Mouse (Mus musculus) cerebellum, adult 11 months (tissue): ENCODE results near the gene Cdiptos.

ENCODE experiments used
- DNase-seq: peaks from one replicate; pipeline ENCODE4 v3.0.0; 2022

The Cdiptos gene

DNA sequence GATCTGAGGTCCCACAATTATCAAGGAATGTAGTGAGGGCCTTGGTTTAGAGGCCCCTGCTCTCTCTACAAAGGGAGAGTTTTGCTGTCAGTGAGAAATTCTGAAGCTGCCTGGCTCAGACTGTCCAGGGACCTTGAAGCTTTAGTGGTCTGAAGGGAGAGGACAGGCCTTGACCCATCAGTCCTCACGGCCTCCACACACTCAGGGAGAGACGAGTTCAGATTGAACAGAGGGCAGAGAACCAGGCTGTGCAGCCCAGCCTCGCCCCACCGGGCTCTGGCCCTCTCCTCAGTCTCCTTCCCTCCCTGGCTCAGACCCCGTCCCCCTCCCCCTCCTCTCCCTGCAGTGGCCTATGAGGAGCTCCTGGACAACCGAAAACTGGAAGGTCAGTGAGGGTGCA, 8.5 kb downstream of the Cdiptos start:
- no peak for DNase-seq

DNA sequence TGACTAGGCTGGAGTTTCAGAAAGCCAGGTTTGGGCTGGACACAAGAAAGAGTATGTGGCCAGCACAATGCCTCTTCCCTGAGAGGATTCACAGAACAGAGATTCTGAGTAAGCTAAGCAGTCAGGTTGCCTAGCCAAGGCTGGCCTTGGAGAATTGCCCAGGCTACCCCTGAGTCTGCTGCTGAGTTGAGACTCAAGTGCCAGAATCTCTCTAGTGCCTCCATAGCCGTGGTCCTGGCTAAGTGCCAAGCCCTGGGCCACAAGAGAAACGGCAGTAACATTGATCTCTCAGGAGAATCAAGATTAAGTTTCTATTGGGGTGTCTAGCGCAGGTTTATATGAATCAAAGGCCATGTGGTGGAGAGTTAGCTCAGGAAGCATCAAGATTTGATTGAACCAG, 10.3 kb downstream of the Cdiptos start:
- peak; percentile 68 for DNase-seq

DNA sequence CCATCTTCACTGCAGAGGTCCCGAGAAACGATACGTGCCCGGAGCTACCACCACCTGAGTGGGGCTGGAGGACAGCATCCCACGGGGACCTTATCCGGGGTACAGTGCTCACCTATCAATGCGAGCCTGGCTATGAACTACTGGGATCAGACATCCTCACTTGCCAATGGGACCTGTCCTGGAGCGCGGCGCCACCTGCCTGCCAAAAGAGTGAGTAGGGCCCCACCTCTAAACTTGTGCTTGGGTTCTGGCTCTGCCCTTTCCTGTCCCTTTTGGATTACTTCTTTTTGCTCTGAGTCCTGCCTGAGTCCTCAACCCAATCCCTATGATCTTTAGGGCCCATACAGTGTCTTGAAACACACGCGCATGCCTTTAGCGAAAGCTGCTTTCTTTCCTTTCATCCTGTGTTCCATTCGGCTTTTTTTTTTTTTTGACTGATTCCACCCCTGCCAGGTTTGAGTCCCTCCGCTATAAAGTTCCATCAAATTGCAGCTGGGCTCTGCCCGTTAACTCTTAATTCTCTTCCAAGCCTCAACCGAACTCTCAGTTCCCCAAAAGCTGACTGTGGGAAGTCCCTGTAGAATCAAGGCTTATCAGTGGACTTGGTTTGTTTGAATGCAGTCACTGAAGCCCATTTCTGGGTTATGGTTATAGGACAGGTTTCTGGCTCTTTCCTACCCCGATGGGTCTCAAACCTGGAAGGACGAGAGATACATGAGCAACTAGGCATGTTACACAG, 12.2 kb downstream of the Cdiptos start:
- DNase-seq: no peak

DNA sequence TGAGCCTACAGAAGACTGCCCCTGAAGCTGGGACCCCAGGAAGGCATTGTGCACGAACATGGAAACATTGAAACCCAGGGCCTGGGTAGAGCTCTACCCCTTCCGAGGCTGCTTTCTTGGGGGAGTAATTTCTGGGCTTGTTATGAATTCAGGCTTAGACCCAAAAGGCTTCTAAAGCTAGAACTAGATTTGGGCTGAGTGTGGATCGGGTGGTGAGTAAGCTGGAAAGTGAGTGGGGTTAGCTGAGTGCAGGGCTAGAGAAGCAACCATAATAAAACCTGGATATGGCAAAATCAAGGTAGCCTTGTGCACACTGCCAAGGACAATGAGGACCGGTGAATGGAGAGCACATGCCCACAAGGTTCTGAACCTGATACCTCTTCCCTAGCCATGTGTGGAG, 13.9 kb downstream of the Cdiptos start:
- DNase-seq: no peak

DNA sequence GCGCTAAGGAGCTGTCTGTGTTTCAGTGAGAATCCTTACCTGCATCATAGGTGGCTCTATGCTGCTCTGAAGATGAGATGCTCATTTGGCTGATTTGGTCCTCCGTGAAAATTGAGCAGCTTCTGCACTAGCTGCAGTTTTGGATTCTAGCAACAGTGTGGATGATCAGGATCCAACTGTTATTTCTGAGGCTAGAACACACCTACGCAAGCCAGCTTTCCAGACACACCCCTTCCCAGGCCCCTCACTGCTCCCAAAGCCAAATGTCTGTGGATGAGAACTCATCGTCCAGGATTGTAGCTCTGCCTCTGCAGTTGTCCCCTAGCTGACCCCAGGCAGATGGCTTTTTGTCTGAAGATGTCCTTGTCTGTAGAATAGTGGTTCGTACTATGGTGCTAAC, 14.8 kb downstream of the Cdiptos start:
- no peak for DNase-seq

DNA sequence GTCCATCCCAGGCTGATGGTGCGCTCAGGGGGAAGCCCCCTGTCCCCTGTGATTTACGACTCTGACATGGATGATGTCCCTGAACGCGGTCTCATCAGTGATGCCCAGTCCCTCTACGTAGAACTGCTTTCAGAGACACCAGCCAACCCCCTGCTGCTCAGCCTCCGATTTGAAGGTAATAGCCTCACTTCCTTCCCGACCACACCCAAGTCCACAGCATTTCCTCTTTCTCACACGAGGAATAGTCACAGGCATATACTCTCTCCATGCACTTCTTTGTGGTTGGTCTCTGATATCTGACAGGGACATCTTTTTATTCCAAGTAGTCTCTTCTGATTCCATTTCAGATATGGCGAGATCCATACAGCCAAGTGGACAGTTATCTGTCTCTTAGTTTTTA, 16.1 kb downstream of the Cdiptos start:
- no peak for DNase-seq

DNA sequence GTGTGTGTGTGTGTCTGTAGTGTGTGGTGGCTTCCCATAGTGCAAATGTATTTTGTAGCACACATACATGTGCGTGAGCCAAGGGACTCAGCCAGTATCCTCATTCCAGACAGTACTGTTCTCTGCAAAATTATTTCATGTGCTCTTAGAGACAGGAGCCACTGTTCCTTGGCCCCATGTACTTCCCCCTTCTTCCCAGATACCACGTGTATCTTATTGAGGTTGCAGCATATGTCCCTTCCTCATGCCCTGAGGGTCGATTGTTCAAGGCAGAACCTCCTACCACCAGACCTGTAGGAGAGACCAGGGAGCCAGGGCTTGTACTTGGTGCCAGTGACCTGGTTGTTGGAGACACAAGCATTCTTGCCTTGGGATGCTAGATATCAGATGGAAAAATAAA, 20.8 kb downstream of the Cdiptos start:
- DNase-seq: no peak

DNA sequence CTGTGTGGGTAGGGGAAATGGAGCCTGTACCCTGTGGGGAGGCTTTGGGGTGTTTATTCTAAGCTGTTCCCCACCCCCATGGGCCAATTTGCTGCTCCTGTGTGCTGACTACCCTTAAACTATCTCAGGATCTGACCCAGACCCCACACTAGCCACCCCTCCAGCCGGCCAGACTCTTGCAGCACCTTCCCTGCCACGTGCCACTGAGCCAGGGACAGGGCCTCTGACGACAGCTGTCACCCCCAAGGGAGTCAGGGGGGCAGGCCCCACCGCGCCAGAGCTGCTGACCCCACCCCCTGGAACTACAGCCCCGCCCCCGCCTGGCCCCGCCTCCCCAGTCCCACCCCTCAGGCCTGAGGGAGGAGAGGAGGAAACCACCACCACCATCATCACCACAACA, 23.3 kb downstream of the Cdiptos start:
- no peak for DNase-seq

DNA sequence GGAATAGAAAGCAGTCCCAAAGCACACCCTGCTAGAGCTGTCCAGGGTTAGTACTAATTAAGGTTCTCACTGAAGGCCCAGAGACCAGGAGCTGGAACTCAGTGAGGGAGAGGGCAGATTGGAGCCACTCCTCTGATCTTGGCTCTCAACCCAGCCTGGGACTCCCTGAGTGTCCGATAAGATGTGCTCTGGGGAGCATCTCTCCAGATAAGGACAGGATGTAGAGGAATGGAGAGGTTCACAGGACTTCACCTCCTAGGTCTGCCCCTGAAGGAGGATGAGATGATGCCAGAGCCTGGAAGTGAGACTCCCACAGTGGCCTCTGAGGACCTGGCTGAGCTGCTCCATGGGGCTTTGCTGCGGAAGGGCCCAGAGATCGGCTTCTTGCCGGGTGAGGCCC, 24.2 kb downstream of the Cdiptos start:
- no peak for DNase-seq

DNA sequence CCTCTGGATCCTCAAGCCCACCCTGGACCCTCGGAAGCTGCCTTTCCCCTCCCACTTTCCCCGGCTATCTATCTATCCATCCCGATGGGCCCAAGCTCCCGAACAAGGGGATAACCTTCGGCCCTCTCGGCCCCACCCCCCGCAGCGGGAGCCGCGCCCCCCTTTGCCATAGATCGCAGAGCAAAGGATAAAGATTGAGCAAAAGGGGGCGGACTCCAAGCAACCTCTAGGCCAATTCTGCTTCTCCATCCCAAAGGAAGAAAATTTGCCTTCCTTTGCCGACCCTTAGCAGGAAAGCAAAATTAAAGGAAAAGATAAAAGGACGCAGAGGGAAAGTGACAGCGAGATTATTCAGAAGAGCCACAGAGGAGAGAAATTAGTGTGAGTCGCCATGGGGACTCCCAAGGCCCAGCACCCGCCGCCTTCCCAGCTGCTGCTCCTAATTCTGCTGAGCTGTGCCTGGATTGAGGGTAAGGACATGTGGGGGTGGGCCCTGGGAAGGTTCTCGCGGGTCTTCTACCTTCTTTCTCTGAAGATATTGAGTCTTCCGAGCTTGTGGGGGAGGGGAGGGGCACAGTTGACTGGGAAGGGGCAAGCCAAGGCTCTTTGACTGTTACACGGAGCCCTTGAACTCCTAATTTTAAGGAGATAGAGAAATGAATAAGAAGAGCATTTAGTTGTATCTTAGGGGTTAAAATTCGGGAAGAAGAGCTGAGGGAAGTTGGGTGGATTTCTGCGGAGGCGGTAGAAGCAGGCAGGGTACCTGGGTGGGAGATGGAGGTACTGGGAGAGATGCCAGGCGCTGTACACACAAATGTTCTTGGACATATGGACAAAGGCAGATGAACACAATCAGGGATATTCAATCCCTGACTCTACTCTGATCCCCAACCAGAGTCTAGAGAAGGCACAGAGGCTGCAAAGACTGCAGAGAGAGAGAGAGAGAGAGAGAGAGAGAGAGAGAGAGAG, 25.0 kb downstream of the Cdiptos start:
- no peak for DNase-seq

DNA sequence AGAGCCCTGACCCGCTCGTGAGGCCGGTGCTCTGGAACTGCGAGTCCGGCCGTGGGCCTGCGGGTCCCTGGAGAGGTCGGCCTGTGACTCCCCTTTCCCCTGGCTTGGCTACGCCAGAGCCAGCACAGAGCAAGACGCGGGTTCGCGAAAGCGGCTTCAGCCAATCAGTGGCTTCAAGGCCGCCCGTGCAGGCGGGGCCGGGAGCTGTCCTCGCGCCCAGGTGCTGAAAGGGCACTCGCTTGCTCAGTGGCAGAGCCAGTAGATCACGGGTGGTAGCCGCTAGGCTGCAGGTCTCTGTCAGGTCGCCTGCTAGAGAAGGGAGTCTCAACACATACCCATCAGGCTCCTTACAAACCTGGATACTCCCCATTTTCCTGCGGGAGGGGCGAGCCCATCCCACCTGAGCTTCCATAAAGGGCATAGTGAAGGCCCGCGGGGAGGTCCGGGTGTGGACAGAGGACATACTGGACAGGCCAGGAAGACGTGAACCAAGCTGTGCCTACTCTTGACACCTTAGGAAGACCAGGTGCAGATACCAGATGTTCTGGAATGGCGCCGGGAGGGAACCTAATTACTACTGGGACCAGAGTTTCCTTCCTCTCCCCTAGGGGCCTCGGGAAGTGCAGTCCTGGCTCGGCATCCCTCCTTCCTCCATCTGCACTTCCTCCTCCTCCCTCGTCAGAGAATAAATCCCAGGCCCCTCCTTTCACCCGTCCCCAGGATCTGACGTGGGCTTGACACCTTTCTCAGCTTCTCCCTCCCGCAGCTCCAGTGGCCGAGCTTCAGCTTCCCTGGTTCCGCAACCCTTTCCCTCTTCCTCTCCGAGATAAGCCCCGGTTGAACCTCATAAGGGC, 25.9 kb downstream of the Cdiptos start, which contains the start of gene Sez6l2:
Gene Sez6l2, plus strand, starts transcription at position 771 of the 854 bp plus-strand sequence.
- peak; percentile 87 for DNase-seq

DNA sequence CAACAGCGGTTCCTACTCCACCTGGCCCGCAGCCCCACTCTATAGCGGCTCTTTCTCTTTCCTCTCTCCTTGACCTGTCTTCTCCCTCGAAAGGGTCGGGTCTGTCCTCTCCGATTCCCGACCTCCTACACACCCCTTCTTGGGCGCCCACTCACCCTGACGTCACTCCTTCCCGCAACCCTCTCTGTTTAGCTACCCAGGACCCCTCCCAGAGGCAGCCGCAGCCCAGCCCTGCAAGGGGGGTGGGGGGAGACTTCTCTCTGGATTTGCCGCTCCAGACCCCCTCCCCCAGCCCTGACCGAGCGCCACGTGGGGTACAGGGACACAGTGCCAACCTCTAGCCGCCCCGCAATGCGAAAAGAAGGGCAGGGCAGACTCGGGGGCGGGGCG, 26.5 kb downstream of the Cdiptos start, which contains the start of gene Asphd1:
Gene Asphd1, minus strand, starts transcription at position 180 of the 390 bp plus-strand sequence.
- no peak for DNase-seq

DNA sequence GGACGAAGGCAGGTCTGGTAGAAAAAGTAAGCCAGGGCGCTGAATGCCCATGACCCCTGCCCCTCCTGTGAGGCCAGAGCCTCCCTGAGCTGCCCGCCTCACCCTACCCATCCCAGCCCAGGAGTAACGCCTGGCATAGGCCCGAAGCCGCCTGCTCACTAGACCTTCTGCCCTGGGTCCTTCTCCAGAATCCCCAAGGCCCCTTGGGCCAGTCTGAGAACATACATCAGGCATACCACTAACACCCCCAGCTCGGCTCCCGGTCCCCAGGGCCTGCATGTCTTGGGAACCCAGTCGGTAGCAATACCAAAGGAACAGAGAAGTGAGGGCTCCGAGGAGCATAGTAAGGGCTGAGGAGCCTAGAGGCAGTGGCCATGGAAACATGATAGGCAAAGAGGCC, 27.3 kb downstream of the Cdiptos start:
- no peak for DNase-seq

DNA sequence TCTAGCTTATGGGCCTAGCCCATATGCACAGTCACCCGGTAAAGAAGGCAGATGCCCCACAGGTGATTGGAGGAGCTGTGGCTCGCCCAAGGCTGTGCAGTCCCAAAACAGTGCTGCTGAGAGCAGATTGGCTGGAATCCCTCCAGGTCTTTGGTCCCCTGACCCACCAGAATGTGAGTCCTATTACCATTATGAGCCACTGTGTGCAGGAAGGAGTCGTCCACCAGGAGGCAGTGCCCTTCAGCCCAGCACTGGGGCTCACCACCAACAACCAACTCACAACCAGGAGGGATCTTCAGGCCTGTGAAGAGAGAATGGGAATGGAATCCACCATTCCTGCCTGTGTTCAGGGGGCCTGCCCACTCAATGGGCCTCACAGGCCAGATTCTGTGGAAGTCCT, 29.4 kb downstream of the Cdiptos start:
- peak; percentile 45 for DNase-seq

DNA sequence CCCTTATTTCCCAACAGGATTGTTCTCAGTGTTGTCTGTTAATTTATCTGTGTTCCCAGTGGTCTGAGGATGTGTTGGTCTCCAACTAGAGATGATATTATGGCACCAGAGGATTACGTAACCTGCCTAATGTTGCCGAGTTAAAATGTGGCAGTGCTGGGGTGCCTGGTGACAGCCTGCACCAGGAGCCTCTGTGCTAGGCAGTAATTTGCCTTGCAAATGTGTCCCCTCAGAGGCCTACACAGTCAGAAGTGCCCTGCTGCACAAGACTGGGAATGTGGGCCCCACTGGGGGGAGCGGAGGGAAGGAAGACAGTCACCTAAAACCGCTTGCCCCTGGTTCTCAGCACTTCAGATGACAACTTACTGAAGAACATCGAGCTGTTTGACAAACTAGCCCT, 34.1 kb downstream of the Cdiptos start:
- no peak for DNase-seq

DNA sequence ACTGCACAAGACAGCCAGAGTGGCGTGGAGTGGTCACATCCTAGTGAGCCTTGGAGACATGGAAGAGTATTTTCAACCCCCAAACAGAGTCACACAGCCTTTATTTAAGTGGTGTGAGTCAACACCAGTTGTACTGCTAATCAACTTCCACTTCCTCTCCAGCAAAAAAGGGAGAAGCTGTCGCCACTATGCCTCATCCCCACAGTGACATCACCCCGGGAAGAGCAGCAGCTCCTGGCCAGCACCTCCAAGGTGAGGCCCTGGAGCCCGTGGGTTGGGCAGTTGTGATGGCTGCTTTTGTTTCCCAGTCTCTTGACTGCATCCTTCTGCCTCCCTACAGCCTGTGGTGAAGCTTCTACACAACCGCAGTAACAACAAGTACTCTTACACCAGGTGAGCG, 34.7 kb downstream of the Cdiptos start:
- no peak for DNase-seq

DNA sequence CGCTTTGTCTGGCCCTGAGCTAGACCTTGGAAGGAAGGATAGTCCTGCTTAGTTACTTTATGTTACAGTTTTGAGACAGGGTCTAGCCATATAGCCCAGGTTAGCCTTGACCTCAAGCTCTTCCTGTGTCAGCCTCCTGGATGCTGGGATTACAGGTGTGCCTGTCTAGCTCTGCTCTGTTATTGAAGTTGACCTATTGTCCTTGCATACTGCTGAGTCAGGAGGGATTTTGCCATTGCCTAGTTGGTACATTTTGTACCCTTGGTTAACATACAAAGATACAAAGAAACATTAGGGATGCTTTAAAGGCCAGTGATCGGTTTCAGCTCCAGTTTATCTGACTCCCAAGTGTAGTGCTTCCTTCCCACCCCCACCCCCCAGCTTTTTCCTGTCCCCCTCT, 43.2 kb downstream of the Cdiptos start:
- DNase-seq: no peak

DNA sequence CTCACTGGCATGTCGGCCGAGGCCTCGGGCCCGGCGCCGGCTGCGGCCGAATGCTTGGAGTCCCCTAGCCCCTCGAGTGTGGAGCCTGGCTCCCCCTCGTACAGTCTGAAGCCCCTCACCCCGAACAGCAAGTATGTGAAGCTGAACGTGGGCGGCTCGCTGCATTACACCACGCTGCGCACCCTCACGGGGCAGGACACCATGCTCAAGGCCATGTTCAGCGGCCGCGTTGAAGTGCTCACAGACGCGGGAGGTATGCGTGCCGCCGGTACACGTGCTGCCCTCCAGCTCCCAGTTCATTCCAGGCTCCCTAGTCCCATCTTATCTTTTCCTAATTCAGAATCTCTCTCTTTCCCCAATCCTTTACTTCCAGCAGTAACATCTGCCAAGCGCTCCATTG, 46.9 kb downstream of the Cdiptos start:
- no peak for DNase-seq

DNA sequence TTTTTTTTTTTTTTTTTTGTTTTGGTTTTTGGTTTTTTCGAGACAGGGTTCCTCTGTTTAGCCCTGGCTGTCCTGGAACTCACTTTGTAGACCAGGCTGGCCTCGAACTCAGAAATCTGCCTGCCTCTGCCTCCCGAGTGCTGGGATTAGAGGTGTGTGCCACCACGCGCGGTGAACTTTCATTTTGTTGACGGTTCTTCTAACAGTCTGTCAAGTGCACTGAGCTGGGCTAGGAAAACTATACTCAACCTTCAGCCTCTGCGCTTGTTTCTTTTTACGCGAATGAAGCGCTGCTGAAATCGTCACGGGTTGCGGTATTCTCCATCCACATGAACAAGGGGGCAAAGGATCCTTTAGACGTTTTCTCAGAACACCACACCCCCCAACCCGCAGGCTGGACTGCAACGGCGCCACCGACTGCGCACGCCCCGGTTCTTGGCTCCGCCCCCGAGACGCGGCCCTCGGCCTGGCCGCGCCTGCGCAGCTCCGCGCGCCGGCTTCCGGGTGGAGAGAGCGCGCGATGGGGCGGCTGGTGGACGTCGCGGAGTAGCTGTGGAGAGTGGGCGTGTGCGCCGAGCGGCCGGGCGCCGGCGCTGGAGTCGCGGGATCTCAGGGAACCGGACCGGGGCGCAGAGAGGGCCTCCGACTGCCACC, 47.4 kb downstream of the Cdiptos start, which contains the start of gene Kctd13:
Gene Kctd13, plus strand, starts transcription at position 496 of the 654 bp plus-strand sequence.
- peak; percentile 91 for DNase-seq

DNA sequence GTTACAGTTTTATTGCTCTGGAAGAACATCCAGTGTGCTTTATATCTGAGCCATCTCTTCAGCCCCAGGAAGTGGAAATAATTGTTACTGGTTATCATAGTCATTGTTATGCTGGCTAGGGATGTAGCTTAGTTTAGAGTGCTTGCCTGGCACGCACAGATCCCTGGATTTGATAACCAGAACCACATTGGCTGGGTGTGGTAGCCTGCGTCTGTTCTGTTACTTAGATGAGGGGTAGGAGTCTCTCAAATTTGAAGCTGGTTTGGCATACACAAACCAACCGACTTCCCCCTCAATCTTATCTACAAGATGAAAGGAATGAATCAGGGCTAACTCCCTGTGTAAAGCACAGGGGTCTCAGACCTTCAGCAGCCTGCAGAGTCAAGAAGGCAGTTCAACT, 49.6 kb downstream of the Cdiptos start:
- DNase-seq: no peak

DNA sequence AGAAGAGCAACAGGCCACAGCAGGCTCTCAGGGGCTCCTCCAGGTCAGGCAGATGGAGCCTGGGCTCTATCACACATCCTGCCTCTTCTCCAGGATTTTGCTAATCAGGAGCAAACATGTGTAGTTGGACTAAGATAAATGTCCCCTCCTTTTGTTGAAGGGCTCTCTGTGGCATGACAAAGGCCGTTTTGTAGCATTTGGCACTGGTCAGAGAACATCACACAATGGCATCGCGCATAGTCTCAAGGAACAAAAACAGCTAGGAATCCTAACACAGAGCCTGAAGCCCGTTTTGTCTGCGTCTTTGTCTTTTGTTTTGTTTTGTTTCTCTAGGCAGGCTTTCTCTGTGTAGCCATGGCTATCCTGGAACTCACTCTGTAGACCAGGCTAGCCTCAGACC, 51.9 kb downstream of the Cdiptos start:
- no peak for DNase-seq

DNA sequence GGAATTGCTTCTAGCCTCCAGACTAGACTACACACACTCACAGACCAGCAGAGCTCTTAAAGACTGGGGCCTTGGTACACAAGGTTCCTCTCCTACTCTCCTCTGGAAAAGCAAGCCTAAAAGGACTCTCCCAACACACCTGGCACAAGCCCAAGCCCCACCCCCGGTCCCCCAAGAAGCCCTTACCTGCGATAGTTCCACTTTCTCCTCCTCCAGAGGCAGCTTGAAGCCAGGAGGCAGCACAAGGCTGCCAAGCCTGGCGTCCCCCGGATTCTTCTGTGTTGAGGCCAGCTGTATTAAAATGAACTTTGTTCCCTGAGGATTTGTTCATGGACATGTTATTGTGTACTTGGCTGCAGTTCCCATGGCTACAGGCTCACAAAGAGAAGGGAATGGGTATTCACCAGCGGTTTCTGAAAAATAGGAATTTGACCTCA, 53.3 kb downstream of the Cdiptos start, which contains the start of gene Tmem219:
Gene Tmem219, minus strand, starts transcription at position 294 of the 437 bp plus-strand sequence.
- no peak for DNase-seq
